ENCODE assay signal across 8 mouse cellular contexts in genomic region chr17:46621324-46621723, GRCm38 (mm10). TPM values are rescaled to one million over a fixed set of nuclear protein-coding genes. Genes with fewer than 3 reads are reported as not detected.
A peak's percentile ranks its signal among the peaks of the same experiment; 100 is the strongest.
DNase-seq lines count a peak whose midpoint lies in the region; ATAC-seq and TF ChIP-seq lines count a peak whose summit lies in the region.

No protein-coding gene starts in this region.

- no peak for TF ChIP-seq CTCF in embryonic fibroblast, embryonic 13.5 days (IDR thresholded peaks at IDR 0.05; ENCODE audit: borderline replicate concordance, insufficient read depth, low read length)
- TF ChIP-seq CTCF in liver, adult 2 months (IDR thresholded peaks at IDR 0.05; ENCODE audit: low read depth, low read length): no peak

- H3K9me3 ChIP-seq in forebrain, embryonic 14.5 days (replicated peaks; ENCODE audit: control insufficient read depth, low read length): no peaks in the 10 kb centered on the region
- no peaks in the 10 kb centered on the region for H3K9me3 ChIP-seq in forebrain, embryonic 11.5 days (ENCODE audit: control insufficient read depth, low read length)
- no peaks in the 10 kb centered on the region for H3K9me3 ChIP-seq in intestine, embryonic 15.5 days

- H3K4me2 ChIP-seq in forebrain, embryonic 14.5 days (ENCODE audit: low read length): peak overlapping the region; percentile 19; the same call in 1 of the 2 replicates
- H3K4me2 ChIP-seq in forebrain, embryonic 11.5 days (ENCODE audit: low read depth, low read length, severe bottlenecking): no peak overlapping the region
- H3K4me2 ChIP-seq in intestine, embryonic 15.5 days (replicated peaks): peak overlapping the region; percentile 20

- TF ChIP-seq POLR2A in embryonic fibroblast, embryonic 13.5 days (IDR thresholded peaks at IDR 0.05; ENCODE audit: low read depth, low read length): no peak
- TF ChIP-seq POLR2A in liver, adult 2 months (IDR thresholded peaks at IDR 0.05; ENCODE audit: extremely low read depth, insufficient read depth, low read length): no peak

- peaks cover 53% of the 10 kb centered on the region for H3K4me1 ChIP-seq in forebrain, embryonic 14.5 days (ENCODE audit: control insufficient read depth, insufficient read depth, low read length)
- H3K4me1 ChIP-seq in forebrain, embryonic 11.5 days (replicated peaks; ENCODE audit: control insufficient read depth, insufficient read depth, low read length): peaks cover 45% of the 10 kb centered on the region
- H3K4me1 ChIP-seq in embryonic fibroblast, embryonic 13.5 days (ENCODE audit: control insufficient read depth, insufficient read depth, low read length): peaks cover 31% of the 10 kb centered on the region
- peaks cover 83% of the 10 kb centered on the region for H3K4me1 ChIP-seq in intestine, embryonic 15.5 days (replicated peaks)
- no peaks in the 10 kb centered on the region for H3K4me1 ChIP-seq in liver, adult 2 months (ENCODE audit: control insufficient read depth, insufficient read depth, low read length)

- no peak overlapping the region for H3K4me3 ChIP-seq in forebrain, embryonic 14.5 days (ENCODE audit: low read depth, low read length)
- no peak overlapping the region for H3K4me3 ChIP-seq in forebrain, embryonic 11.5 days (ENCODE audit: low read depth, low read length)
- no peak overlapping the region for H3K4me3 ChIP-seq in embryonic fibroblast, embryonic 13.5 days (ENCODE audit: insufficient read depth, low read length)
- H3K4me3 ChIP-seq in intestine, embryonic 15.5 days (replicated peaks): no peak overlapping the region
- H3K4me3 ChIP-seq in liver, adult 2 months (ENCODE audit: insufficient read depth, low read depth, low read length): no peak overlapping the region

- DNase-seq in forebrain, embryonic 14.5 days (ENCODE audit: low spot score): peak; percentile 66
- no peak for DNase-seq in forebrain, embryonic 11.5 days (ENCODE audit: low spot score)
- peak; percentile 70 for DNase-seq in adrenal gland, adult 2 months
- DNase-seq in liver, adult 2 months (ENCODE audit: extremely low read depth, low read depth, low spot score): peak; percentile 18
- peak; percentile 75 for DNase-seq in right cerebral cortex, postnatal 14 days
- DNase-seq in thymus, postnatal 4 days: no peak

- no peaks in the 10 kb centered on the region for H3K27me3 ChIP-seq in forebrain, embryonic 14.5 days (replicated peaks; ENCODE audit: control insufficient read depth, insufficient read depth, low read length)
- no peaks in the 10 kb centered on the region for H3K27me3 ChIP-seq in forebrain, embryonic 11.5 days (ENCODE audit: control insufficient read depth, insufficient read depth, low read length)
- no peaks in the 10 kb centered on the region for H3K27me3 ChIP-seq in intestine, embryonic 15.5 days (replicated peaks)
- no peaks in the 10 kb centered on the region for H3K27me3 ChIP-seq in liver, adult 2 months (ENCODE audit: control insufficient read depth, insufficient read depth, low read length)

- no peaks in the 10 kb centered on the region for H3K36me3 ChIP-seq in forebrain, embryonic 14.5 days (ENCODE audit: control insufficient read depth, insufficient read depth, low read length)
- H3K36me3 ChIP-seq in forebrain, embryonic 11.5 days (ENCODE audit: control insufficient read depth, insufficient read depth, low read length): no peaks in the 10 kb centered on the region
- H3K36me3 ChIP-seq in intestine, embryonic 15.5 days: no peaks in the 10 kb centered on the region
- H3K36me3 ChIP-seq in liver, adult 2 months (ENCODE audit: control insufficient read depth, insufficient read depth, low read length): no peaks in the 10 kb centered on the region

- H3K9ac ChIP-seq in forebrain, embryonic 14.5 days (ENCODE audit: low read length): no peak overlapping the region
- H3K9ac ChIP-seq in forebrain, embryonic 11.5 days (ENCODE audit: low read length): no peak overlapping the region
- H3K9ac ChIP-seq in intestine, embryonic 15.5 days: no peak overlapping the region
- no peak overlapping the region for H3K9ac ChIP-seq in liver, adult 2 months (ENCODE audit: low read depth, low read length)

- no peak for ATAC-seq in forebrain, embryonic 14.5 days
- ATAC-seq in forebrain, embryonic 11.5 days (replicated peaks; ENCODE audit: low FRiP score): no peak
- ATAC-seq in intestine, embryonic 15.5 days: no peak

- peak overlapping the region; percentile 67; the same call in 1 of the 2 replicates for H3K27ac ChIP-seq in forebrain, embryonic 14.5 days (ENCODE audit: low read depth, low read length)
- H3K27ac ChIP-seq in forebrain, embryonic 11.5 days (ENCODE audit: low read depth, low read length): no peak overlapping the region
- H3K27ac ChIP-seq in embryonic fibroblast, embryonic 13.5 days (ENCODE audit: insufficient read depth, low read length): peak overlapping the region; percentile 91; the same call in 1 of the 2 replicates
- peak overlapping the region; percentile 48 for H3K27ac ChIP-seq in intestine, embryonic 15.5 days
- H3K27ac ChIP-seq in liver, adult 2 months (replicated peaks; ENCODE audit: insufficient read depth, low read depth, low read length): peak overlapping the region; percentile 29

- H3K79me2 ChIP-seq in liver, adult 2 months (ENCODE audit: control insufficient read depth, insufficient read depth, low read length): no peaks in the 10 kb centered on the region

- WGBS in forebrain, embryonic 14.5 days: 55% methylated on average over 15 of the region's 15 CpGs
- WGBS in forebrain, embryonic 11.5 days: 81% methylated on average over 15 of the region's 15 CpGs
- 39% methylated on average over 15 of the region's 15 CpGs for WGBS in intestine, embryonic 15.5 days
- WGBS in liver, adult 2 months: 72% methylated on average over 15 of the region's 15 CpGs

RNA-seq across cellular contexts. Expression of gene Ptk7, which starts 8.0 kb away (rescaled TPM):
- polyA plus RNA-seq in forebrain, embryonic 14.5 days (2014; fragmentation: Nextera tagmentation; extraction: Ambion mirVana): 15.3 and 19.0 TPM in 2 replicates
- 40.8 and 43.3 TPM in 2 replicates for polyA plus RNA-seq in forebrain, embryonic 11.5 days (2014; fragmentation: Nextera tagmentation; extraction: Ambion mirVana)
- 1 to 10 TPM; 4.6 to 8.0 TPM for total RNA-seq in adrenal gland, adult 2 months (2021)
- polyA plus RNA-seq in adrenal gland, adult 2 months (2012; rRNA removed): 8.6 and 9.2 TPM in 2 replicates
- 145 and 172 TPM in 2 replicates for polyA plus RNA-seq in embryonic fibroblast, embryonic 13.5 days (2011; ENCODE audit: insufficient read length, low read depth, missing spikeins)
- polyA plus RNA-seq in intestine, embryonic 15.5 days (2015; fragmentation: Nextera tagmentation; extraction: Ambion mirVana): 61.8 and 66.2 TPM in 2 replicates
- 0.65 and 0.87 TPM in 2 replicates for total RNA-seq in liver, adult 2 months (2014; rRNA removed)
- 0.40 and 0.66 TPM in 2 replicates for polyA plus RNA-seq in liver, adult 2 months (2012; rRNA removed)

RNA-seq across cellular contexts. Expression of gene Klc4, which starts 24.5 kb away (rescaled TPM):
- 34.7 and 38.8 TPM in 2 replicates for polyA plus RNA-seq in forebrain, embryonic 14.5 days (2014; fragmentation: Nextera tagmentation; extraction: Ambion mirVana)
- polyA plus RNA-seq in forebrain, embryonic 11.5 days (2014; fragmentation: Nextera tagmentation; extraction: Ambion mirVana): 34.9 and 35.8 TPM in 2 replicates
- 10 to 100 TPM; 40.9 to 43.1 TPM for total RNA-seq in adrenal gland, adult 2 months (2021)
- polyA plus RNA-seq in adrenal gland, adult 2 months (2012; rRNA removed): 25.7 and 29.7 TPM in 2 replicates
- 6.5 and 7.2 TPM in 2 replicates for polyA plus RNA-seq in embryonic fibroblast, embryonic 13.5 days (2011; ENCODE audit: insufficient read length, low read depth, missing spikeins)
- polyA plus RNA-seq in intestine, embryonic 15.5 days (2015; fragmentation: Nextera tagmentation; extraction: Ambion mirVana): 64.6 and 73.2 TPM in 2 replicates
- 48.1 and 49.0 TPM in 2 replicates for total RNA-seq in liver, adult 2 months (2014; rRNA removed)
- polyA plus RNA-seq in liver, adult 2 months (2012; rRNA removed): 46.6 and 55.5 TPM in 2 replicates

RNA-seq across cellular contexts. Expression of gene Mrpl2, which starts 24.7 kb away (rescaled TPM):
- 83.3 and 108 TPM in 2 replicates for polyA plus RNA-seq in forebrain, embryonic 14.5 days (2014; fragmentation: Nextera tagmentation; extraction: Ambion mirVana)
- polyA plus RNA-seq in forebrain, embryonic 11.5 days (2014; fragmentation: Nextera tagmentation; extraction: Ambion mirVana): 111 and 117 TPM in 2 replicates
- 100 to 1,000 TPM in 1 of 2 experiments, 10 to 100 TPM in 1; 82.9 to 113 TPM for total RNA-seq in adrenal gland, adult 2 months (2021)
- 343 and 456 TPM in 2 replicates for polyA plus RNA-seq in adrenal gland, adult 2 months (2012; rRNA removed)
- polyA plus RNA-seq in embryonic fibroblast, embryonic 13.5 days (2011; ENCODE audit: insufficient read length, low read depth, missing spikeins): 33.5 and 45.2 TPM in 2 replicates
- polyA plus RNA-seq in intestine, embryonic 15.5 days (2015; fragmentation: Nextera tagmentation; extraction: Ambion mirVana): 148 and 156 TPM in 2 replicates
- 58.5 and 71.1 TPM in 2 replicates for total RNA-seq in liver, adult 2 months (2014; rRNA removed)
- polyA plus RNA-seq in liver, adult 2 months (2012; rRNA removed): 95.1 and 97.3 TPM in 2 replicates

RNA-seq across cellular contexts. Expression of gene Cul7, which starts 28.8 kb away (rescaled TPM):
- 28.3 and 30.2 TPM in 2 replicates for polyA plus RNA-seq in forebrain, embryonic 14.5 days (2014; fragmentation: Nextera tagmentation; extraction: Ambion mirVana)
- polyA plus RNA-seq in forebrain, embryonic 11.5 days (2014; fragmentation: Nextera tagmentation; extraction: Ambion mirVana): 34.4 and 34.9 TPM in 2 replicates
- total RNA-seq in adrenal gland, adult 2 months (2021): 10 to 100 TPM; 28.6 to 36.3 TPM
- polyA plus RNA-seq in adrenal gland, adult 2 months (2012; rRNA removed): 52.6 and 53.3 TPM in 2 replicates
- polyA plus RNA-seq in embryonic fibroblast, embryonic 13.5 days (2011; ENCODE audit: insufficient read length, low read depth, missing spikeins): 63.6 and 64.4 TPM in 2 replicates
- 41.1 and 45.7 TPM in 2 replicates for polyA plus RNA-seq in intestine, embryonic 15.5 days (2015; fragmentation: Nextera tagmentation; extraction: Ambion mirVana)
- total RNA-seq in liver, adult 2 months (2014; rRNA removed): 5.0 and 5.4 TPM in 2 replicates
- polyA plus RNA-seq in liver, adult 2 months (2012; rRNA removed): 5.6 and 7.1 TPM in 2 replicates

RNA-seq across cellular contexts. Expression of gene Rrp36, which starts 52.8 kb away (rescaled TPM):
- 30.1 and 31.4 TPM in 2 replicates for polyA plus RNA-seq in forebrain, embryonic 14.5 days (2014; fragmentation: Nextera tagmentation; extraction: Ambion mirVana)
- polyA plus RNA-seq in forebrain, embryonic 11.5 days (2014; fragmentation: Nextera tagmentation; extraction: Ambion mirVana): 61.0 and 64.1 TPM in 2 replicates
- total RNA-seq in adrenal gland, adult 2 months (2021): 10 to 100 TPM; 24.2 to 28.5 TPM
- polyA plus RNA-seq in adrenal gland, adult 2 months (2012; rRNA removed): 21.7 and 23.8 TPM in 2 replicates
- polyA plus RNA-seq in embryonic fibroblast, embryonic 13.5 days (2011; ENCODE audit: insufficient read length, low read depth, missing spikeins): 29.9 and 32.3 TPM in 2 replicates
- 56.4 and 58.4 TPM in 2 replicates for polyA plus RNA-seq in intestine, embryonic 15.5 days (2015; fragmentation: Nextera tagmentation; extraction: Ambion mirVana)
- 20.3 TPM in 2 replicates for total RNA-seq in liver, adult 2 months (2014; rRNA removed)
- polyA plus RNA-seq in liver, adult 2 months (2012; rRNA removed): 31.6 and 33.5 TPM in 2 replicates

Comparison
In these comparisons a context has a peak if more than half of its experiments do, and no peak if none do; other contexts are left out.
1. DNase-seq: peak in forebrain, embryonic 14.5 days (single experiment), adrenal gland, adult 2 months (single experiment), liver, adult 2 months (single experiment) and right cerebral cortex, postnatal 14 days (single experiment); none in forebrain, embryonic 11.5 days (single experiment) and thymus, postnatal 4 days (single experiment).